Mouse (Mus musculus): ENCODE measurements around the gene Ptger4.
"Not testable (repeated sequence)": the region's sequence is repeated elsewhere in the genome, so short reads cannot be mapped to it uniquely, and the experiment has no call there.

The Ptger4 gene

DNA sequence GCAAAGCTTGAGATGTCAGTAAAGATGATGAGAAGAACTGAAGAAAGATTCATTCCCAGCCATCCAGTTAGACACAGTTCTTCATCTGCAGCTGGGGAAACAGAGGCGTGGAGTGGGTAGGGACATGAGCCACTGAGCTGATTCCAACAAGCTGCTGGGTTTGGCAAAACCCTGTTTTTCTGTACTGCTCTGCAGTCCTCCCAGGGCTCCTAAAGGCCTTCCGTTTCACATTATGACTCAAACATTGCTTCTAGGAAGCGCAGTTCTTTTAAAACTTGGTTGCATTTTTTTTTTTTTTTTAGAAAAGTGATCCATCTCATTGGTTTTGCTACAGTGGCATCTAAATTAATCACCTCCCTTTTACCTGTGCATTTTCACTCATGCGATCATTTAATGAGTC is 5.4 kb downstream of the Ptger4 start:
- DNase-seq (ENCODE audit: extremely low read depth, insufficient read length, low spot score) = no peak

DNA sequence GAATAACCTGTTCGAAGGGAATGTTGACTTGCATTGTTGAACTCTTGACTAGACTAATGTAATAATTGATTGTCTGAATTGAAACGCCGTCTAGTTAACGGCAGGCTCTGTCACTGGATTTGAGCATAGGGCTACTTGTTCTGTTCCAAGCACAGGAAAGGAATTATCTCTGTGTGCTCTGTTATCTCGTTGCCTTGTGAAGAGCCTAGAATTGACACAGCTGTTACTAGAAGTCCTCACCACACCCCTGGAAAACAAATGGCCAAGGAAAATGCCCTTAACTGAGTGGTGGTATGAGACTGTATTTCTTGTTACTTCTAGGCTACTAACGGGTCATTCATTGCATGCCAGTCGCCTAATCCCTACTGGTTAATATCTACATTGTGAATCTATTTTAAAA is 5.9 kb downstream of the Ptger4 start:
- no peak for DNase-seq (ENCODE audit: extremely low read depth, insufficient read length, low spot score)

DNA sequence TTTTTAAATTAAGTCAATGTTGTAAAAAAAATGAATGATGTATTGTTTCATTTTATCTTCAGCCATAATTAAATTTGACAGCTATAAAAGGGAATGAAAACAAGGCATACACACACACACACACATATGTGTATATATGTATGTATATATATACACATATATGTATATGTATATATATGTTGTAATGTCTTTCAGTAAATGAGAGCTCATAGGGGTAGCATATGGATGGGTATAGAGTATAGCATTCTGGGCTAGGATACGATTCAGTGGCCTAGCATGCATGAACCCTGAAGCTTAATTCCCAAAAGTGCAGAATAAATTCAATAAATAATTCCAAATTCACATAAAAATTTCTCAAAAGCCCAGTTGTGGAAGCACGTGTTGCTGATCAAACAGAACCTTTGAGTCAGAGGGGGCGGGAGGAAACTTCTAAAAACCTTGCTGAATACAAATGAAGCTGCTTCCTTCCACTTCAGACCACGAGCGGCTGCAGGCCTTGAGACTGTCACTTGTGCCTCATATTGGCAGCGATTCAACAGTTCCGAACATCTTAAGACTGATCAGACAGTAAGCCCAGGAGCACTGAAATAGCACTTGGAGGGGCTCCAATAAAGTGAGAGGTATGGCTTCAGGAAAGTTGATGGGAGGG is 6.9 kb downstream of the Ptger4 start:
- no peak for DNase-seq (ENCODE audit: extremely low read depth, insufficient read length, low spot score)

- no peak for DNase-seq (ENCODE audit: extremely low read depth, insufficient read length, low spot score)
Observed at GRCm38 (mm10) chr15:5236538-5236937, 7.4 kb downstream of the Ptger4 start.

DNA sequence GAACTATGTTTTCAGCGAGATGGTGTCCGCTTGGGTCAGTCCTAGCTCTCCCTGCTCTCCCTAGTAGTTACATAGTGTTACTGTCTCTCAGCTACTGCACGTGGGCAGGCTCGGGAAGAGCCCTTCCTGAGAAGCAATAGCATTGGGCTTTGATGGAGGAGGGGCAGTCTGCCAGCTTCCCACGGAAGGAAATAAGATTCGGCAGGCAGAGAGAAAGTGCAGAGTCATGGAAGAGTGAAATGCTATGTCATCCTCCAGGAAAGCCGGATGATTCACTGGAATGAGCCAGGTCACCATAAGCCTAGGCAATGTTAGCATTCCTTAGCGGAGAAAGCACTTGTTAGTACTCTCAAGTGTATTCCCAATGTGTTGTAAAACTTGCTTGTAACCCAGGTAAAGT is 8.5 kb downstream of the Ptger4 start:
- DNase-seq (ENCODE audit: extremely low read depth, insufficient read length, low spot score) = peak; percentile 34

GRCm38 (mm10) chr15:5234659-5235058 is 9.3 kb downstream of the Ptger4 start:
- no peak for DNase-seq (ENCODE audit: extremely low read depth, insufficient read length, low spot score)

GRCm38 (mm10) chr15:5230746-5231145 is 13.2 kb downstream of the Ptger4 start:
- DNase-seq (ENCODE audit: extremely low read depth, insufficient read length, low spot score) = not testable (repeated sequence)

DNA sequence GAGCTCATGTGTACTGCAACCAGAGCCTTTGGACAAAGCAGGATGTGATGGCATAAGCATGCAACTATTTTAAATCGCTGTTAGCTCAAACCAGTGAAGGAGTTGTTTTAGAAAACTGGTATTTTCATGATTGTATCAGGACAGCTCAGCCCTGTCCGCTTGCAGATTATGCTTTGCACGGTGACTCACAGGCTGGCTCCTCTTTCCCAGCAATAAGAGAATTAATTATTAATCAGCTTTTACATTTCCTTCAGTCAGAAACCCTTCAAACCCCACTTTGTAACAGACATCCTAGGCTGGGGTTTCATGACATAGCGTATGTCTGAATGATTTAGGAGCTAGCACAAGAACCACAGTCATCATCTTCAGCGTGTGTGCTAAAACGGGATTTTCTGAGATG is 23.5 kb downstream of the Ptger4 start:
- DNase-seq (ENCODE audit: extremely low read depth, insufficient read length, low spot score) = no peak

DNA sequence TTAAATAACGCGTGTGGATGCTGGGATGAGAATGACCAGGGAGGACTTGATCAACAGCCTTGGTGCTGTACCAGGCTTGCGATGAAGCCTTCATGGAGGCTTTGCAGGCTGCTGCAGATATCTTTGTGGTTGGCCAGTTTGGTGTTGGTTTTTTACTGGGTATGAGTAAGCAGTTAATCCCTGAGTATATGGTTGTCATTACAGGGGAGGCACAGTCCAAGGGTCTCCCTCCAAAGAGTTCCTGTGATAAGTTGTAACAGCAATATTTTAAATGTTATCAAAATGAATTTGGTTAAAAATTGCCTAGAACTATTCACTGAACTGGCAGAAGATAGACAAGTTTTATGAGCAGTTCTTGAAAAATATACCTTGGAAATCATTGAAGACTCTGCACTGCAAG is 34.9 kb downstream of the Ptger4 start:
- no peak for DNase-seq (ENCODE audit: extremely low read depth, insufficient read length, low spot score)

GRCm38 (mm10) chr15:5205222-5205621 is 38.8 kb downstream of the Ptger4 start:
- no peak for DNase-seq (ENCODE audit: extremely low read depth, insufficient read length, low spot score)

DNA sequence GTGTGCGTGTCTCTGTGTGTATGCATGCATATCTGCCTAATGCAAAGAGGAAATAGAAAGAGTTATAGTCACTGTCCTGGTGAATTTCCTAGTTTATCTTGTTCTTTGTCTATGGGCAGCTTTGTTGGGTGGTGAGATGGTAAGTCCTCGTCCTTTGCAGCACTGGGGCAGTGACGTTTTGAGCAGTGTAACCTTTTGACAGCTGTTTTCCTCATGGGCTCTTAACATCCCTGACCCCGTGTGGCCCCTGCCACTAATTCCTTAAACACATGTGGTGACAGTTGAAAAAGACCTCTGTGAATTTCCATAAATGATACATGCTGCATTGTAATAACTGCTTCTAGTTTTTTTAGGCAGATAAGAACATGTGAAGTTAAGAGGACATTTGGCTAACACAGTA is 47.3 kb downstream of the Ptger4 start:
- no peak for DNase-seq (ENCODE audit: extremely low read depth, insufficient read length, low spot score)

DNA sequence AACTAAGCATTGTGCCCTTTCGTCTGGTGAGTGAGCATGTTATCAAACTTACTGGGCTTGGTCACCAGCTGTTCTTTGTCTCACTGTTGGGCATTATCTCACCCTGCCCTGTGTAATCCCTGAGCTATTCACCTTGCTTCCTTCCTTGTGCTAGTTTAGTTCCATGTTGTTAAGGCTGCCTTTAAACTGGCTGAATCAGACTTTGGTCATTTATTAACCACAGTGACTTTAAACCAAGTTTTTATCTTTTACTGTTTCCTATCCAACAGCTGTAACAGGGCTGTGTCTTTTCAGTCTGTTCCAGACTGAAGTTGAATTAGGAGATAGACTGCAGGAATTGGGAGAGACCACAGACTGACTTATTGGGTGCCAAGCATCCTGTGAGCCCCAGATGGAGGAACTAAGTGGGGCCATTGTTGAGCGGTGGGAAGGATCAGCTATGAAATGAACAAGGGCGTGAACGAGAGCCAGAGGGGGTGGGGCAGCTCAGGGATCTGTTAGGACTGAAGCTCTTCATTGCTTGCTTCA is 47.9 kb downstream of the Ptger4 start:
- no peak for DNase-seq (ENCODE audit: extremely low read depth, insufficient read length, low spot score)

GRCm38 (mm10) chr15:5194931-5195330 is 49.1 kb downstream of the Ptger4 start:
- DNase-seq (ENCODE audit: extremely low read depth, insufficient read length, low spot score) = no peak

- no peak for DNase-seq (ENCODE audit: extremely low read depth, insufficient read length, low spot score)
Observed at GRCm38 (mm10) chr15:5194446-5194845, 49.5 kb downstream of the Ptger4 start.

DNA sequence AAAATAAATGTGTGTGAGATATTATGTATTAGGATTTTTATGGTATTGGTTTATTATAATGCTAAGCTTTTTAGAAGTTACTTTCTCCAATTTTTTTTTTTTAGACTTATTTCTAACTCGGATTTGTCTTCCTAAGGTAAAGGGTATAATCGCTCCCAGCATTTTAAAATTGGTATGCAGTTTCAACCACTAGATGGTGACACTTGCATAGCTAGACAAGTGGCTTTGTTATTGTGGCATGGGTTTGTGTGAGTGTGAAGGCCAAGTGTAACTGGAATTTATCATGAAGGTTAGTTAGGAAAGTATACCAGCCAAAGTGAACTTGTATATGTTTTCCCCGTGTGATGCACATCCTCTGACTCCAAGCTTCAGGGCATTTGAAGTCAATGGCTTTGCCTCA is 50.2 kb downstream of the Ptger4 start:
- DNase-seq (ENCODE audit: extremely low read depth, insufficient read length, low spot score) = no peak

DNA sequence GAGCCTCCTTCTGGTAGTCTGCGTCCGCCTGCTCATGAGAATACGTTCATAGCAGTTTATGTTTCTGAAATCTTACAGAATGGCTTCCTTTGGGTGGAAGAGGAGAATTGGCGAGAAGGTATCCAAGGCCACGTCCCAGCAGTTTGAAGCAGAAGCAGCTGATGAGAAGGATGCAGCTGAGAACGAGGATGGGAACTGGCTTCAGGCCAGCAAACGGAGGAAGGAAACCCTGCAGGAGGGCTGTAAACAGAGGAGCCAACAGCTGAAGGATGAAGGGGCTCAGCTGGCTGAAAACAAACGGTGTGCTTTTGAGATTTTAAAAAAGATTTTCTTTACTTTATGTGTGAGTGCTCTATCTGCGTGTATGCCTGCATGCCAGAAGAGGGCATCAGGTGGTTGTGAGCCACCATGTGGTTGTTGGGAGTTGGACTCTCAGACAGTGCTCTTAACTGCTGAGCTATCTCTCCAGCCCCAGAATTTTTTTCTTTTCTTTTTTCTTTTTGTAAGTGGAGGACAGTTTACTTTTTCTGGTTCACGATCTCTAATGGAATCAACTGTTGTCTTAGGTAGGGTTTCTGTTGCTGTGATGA is 54.4 kb downstream of the Ptger4 start:
- no peak for DNase-seq (ENCODE audit: extremely low read depth, insufficient read length, low spot score)

DNA sequence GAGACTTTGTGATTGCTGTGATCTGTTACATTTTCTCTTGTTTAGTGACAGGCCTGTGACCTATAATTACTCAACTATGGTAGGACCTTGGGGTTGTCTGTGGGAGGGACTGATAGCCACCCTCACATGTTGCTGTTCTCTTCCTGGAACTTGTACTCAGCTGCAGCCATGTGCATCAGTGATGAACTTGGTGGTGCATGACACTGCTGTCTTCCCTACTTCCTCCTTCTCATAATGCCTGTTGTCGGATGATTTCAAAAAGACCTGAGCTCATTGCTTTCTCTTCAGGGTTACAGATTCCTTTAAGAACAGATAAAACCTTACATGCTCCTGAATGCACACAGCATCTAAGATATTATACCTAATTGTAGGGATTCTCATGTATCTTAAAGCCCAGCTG is 56.0 kb downstream of the Ptger4 start:
- DNase-seq (ENCODE audit: extremely low read depth, insufficient read length, low spot score) = no peak

GRCm38 (mm10) chr15:5187116-5187515 is 56.9 kb downstream of the Ptger4 start:
- DNase-seq (ENCODE audit: extremely low read depth, insufficient read length, low spot score) = no peak

GRCm38 (mm10) chr15:5186293-5186675 is 57.7 kb downstream of the Ptger4 start:
- DNase-seq (ENCODE audit: extremely low read depth, insufficient read length, low spot score) = no peak

DNA sequence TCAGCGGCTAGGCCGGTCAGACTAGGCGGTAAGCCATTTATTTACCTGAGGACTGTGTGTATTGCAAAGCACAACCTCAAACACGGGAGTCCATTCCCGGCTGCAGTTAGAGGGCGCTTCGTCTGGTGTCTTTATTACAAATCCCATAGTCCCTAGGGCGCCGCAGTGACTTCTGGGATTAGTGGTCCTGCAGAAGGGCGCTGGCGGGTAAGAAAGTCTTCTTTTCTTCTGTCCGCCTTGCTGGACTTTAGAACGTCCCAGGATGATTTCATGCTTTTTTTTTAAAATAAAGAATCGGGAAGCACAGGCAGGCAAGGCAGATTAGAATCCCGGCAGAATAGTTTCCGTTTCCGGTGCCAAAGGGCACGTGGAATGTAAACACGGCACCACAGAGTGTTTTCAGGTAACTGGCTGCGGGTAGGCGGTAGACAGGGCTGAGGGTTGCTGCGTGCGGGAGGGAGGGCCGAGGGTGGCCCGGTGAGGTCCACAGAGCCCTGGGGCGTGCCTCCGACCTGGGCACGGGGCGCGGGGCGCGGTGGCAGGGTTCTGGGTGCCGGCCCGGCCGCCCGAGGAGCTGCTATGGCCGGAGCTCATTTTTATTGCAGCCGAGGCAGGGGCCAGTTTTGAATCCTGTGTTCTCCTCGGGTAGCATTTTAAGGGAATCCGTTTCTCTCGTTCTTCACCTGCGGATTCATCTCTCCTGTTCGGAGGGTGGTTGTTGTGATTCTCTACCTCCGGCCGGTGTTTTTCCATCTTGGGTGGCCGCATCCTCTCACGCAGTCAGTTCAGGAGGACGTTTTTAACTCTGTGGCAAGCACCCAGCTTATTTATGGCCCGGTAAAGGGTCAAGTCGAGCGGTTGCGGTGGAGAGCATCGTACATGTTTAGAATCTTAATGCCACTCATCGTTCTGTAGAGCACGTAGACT is 58.4 kb downstream of the Ptger4 start, which contains the start of gene Ttc33:
Ttc33 (plus strand) TSS at position 160 of the 927 bp plus-strand sequence.
- peak; percentile 64 for DNase-seq (ENCODE audit: extremely low read depth, insufficient read length, low spot score)

DNA sequence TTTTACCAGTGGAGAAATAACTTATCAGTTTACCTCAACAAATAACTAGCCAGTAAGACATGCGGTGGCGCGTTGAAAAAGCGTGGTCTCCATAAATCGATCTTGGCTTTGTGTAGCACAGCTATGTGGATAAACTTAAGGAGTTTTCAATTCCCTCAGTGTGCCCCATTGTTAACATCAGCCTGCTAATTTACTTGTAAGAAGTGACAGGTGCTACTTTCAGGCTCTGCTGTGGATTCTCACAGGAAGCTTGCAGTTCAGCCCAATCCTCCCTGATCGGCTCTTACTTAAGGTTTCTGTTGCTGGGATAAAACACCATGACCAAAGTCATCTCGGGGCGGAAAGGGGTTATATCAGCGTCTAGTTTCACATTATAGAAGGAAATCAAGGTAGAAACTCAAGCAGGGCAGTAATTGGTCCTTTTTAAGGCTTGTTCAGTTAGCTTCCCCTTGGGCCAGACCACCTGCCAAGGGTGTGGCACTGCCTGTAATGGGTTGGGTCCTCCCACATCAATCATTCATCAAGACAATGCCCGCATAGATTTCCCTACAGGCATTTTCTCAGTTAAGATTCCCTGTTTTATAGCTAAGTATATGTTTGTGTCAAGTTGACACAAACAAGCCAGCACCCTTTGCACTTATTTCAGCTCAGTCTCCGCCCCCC is 59.2 kb downstream of the Ptger4 start:
- peak; percentile 11 for DNase-seq (ENCODE audit: extremely low read depth, insufficient read length, low spot score)
